Mouse (Mus musculus) gastrocnemius, postnatal 25 days (tissue): ENCODE data around the gene Mpv17l2. TPM values are rescaled to one million over a fixed set of nuclear protein-coding genes. Genes with fewer than 3 reads are reported as not detected.

ENCODE experiments used
- DNase-seq: peaks from one replicate; pipeline ENCODE4 v3.0.0; 2022
- total RNA-seq, 2 experiments: library from RNA; stranded (reverse); gene quantifications; 1 replicate in 1 of 2; 2 replicates in 1 of 2; pipeline ENCODE4 v1.2.3; 2021

Mpv17l2 gene
- total RNA-seq, 2 experiments from 2014 or later: 19.6 to 25.6 TPM

DNA sequence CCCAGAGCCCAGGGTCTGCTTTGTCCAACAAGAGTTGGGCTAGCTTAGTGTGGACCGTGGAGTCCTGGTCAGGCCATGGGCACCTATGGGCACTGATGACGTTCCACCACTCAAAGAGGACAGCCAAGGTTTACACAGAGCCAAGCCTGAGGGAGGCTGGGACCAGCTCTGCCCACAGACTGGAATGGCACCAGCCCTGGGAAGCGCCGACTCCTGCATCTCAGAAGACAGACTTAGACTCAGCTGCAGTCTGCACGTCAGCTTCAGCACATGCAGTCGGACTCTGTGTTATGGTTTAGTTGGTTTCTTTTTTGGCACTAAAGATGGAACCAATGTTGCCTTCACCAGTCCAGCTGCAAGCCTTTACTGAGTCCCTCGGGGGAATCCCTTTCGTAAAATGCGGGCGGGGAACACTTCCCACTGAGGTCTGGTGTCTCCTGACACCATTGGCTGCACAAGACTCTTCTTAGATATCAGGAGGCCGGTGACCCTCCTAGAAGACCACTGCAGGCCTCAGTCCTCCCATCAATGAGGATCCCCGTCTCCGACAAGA lies 10.5 kb downstream of the Mpv17l2 start:
- DNase-seq: no peak

DNA sequence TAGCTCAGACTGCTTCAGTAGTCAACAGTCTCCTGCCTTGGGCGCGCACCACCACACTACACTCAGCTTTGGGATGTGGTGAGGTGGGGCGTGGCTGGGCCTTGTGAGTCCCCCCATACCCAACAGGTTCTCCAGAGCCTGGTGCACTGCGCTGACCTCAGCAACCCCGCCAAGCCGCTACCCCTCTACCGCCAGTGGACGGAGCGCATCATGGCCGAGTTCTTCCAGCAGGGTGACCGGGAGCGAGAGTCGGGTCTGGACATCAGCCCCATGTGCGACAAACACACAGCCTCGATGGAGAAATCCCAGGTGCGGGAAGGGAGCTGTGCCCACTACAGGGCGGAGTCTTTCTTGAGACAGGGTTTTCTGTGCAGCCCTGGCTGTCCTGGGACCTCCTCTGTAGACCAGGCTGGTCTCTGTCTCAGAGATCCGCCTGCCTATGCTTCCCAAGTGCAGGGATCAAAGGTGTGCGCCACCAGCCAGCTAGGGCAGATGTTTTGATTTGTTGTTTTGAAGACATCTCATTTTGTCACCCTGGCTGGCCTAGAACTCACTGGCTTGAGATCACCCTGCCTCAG lies 11.6 kb downstream of the Mpv17l2 start:
- no peak for DNase-seq

DNA sequence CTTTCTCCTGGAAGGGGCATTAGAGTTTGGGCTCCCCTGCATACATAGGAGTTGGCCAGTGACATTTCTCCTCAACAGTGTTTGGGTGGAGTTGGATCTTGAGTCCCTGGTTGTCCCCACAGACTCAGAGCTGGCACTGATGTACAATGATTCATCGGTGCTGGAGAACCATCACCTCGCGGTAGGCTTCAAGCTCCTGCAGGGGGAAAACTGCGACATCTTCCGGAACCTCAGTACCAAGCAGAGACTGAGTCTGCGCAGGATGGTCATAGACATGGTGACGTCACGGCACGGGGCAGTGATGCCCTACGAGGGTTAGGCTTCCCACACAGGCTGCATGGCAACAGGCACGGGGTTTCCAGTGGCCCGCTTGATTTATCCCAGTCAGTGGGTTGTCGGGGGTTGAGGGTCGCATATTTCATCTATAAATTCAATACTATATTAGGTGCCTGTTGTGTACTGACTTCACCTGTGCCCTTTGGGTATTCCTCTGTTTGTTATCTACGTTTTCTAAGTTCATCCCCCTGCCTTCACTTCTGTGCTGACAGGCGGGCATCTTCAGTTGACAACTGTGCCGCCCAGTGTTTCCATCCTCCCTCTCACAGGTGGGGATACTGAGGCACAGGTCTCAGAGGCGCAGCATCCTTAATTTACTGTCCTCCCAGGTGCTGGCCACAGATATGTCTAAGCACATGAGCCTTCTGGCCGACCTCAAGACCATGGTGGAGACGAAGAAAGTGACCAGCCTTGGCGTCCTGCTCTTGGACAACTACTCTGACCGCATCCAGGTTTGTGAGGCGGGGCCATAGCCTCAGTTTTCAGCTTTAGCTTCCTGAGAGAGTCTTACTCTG lies 12.3 kb downstream of the Mpv17l2 start:
- DNase-seq: no peak

DNA sequence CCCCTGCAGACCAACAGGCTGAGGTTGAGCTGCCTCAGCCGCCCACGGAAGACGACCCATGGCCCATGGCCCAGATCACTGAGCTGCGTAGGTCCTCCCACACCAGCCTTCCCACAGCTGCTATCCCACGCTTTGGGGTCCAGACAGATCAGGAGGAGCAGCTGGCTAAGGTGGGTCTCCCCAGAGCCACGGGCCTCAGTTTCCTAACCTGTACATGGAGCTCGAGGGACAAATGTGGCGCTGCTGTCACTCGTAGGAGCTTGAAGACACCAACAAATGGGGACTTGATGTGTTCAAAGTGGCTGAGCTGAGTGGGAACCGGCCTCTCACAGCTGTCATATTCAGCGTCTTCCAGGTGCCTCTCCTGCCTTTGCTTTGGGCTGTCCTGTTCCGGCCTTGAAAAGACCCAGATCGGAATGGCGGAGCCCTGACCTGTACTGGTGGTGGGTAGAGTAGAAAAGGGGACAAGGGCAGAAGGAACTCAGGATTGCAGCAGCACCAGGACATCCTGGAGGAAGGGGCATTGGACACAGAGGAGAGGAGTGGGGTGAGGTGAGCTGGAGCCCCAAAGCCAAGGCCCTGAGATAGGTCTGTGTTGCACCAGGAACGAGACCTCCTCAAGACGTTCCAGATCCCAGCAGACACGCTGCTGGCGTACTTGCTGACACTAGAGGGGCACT lies 13.4 kb downstream of the Mpv17l2 start:
- DNase-seq: no peak

DNA sequence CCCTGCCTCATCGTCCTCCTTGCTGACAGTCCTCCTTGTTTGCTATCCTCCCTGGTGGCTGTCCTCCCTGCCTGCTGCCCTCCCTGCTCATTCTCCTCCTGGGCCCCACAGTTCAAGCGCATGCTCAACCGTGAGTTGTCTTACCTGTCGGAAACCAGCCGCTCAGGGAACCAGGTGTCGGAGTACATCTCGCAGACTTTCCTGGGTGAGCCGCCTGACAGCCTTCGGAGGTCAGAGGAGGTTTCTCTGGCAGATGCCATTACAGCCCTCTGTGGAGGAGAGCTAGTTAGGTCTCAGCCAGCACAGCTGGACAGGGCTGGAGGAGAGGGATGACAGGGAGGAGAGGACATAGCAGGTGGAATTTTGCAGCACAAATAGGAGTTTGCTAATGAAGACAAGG lies 14.1 kb downstream of the Mpv17l2 start:
- no peak for DNase-seq

DNA sequence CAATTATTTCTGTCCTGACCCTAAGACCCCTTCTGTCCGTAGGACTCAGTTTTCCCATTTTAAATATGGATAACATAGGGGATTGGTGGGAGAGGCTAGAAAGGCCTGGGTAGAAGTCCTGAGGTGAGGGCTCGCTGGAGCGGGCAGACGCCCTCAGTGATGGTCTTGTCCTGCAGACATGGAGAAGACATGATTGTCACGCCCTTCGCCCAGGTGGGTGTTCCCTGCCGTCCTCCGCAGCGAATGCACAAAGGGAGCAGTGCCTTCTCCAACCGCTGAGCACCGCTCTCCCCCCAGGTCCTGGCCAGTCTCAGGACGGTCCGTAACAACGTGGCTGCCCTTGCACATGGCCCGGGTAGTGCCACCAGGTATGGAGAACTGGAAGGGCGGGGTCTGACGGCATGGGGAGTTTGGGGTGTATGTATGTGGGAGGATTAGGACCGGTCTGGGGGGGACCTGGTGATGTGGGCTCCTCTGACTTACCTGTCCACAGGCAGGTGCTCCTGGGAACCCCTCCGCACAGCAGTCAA lies 15.0 kb downstream of the Mpv17l2 start:
- no peak for DNase-seq

DNA sequence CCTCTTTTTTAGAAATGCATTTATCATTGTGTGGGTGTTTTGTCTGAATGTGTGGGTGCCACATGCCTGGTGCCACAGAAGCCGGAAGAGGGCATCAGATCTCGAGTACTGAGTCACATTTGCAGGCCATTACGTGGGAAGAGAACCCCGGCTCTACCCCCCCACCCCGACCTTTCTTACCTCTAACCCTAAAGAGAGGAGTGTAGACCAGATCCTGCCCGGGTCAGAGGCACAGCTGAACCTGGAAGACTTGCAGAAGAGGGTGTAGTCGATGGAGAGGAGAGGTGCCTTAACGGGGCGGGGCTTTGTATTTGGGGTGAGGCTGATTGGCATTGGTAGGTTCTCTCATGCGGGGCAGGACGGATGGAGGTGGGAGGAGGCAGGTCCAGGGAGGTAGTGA lies 15.9 kb downstream of the Mpv17l2 start:
- no peak for DNase-seq

DNA sequence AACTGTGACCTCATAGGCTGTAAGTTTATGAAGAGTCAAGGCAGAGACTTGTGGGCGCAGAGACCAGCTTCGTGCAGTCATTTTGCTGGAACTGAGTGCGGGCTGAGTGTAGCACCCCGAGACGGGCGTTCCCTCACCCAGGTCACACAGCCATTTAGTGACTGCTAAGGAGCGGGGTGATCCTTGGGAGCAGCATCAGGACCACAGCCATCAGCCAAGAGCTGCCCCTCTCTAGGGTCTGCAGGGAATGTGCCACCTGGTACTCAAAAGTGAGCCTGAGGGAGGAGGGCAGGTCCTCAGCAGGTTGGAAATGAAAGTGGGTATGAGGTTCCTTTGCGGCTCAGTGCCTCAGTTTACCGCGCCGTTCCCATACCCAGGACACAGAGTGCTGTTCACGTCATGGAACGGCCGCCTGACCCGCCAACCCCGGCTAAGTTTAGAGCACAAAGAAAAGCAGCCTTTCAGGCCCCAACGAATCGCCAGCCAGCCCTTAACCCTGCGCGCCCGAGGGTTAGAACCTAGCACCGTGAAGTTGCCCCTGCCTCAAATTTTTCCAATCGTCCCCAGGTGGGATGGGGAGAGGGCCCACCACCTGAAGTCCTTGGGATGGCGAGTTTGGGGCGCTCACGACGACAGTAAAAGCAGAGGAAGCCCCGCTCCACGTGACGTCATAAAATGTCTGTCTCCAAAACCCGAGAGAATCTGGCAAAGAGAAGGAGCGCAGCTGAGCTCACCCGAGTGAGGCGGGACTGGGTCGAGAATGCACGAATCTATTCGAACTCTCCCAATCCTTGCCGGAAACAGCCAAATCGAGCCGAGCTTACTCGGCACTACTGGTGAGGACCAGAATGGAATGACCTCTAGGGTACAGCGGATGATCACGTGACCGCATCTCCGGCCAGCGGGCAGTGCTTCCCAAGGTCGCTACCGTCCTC lies 16.8 kb downstream of the Mpv17l2 start:
- peak; percentile 81 for DNase-seq

DNA sequence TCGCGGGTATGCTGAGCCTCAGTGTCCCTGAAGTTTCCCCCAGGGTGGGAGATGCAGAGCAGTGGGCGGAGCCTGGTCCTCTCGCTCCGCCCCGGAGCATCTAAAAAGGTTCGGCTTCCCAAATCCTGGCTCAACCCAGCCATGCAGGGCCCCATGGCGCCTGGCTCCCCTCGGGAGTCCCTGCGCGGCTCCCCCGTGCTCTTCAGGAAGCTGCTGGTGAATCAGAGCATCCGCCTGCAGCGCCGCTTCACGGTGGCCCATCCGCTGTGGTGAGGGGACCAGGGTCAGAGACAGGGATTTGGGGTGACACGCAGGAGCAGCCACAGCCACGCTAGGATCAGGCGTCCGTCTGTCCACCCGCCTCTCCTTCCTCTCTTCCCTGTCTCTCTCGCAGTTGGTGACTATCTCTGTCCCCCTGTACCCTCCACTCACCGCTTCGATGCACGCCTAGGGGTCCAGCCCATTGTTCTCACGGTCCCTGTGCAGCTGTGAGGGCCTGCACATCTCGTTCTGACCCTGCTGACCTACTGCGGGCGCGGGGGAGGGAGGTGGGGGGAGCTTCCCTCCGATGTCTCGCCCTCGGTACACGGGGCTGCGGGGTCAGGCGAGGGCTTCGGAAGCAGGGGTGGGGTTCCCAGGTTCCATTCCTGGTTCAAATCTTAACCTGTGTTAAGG lies 17.6 kb downstream of the Mpv17l2 start:
- peak; percentile 57 for DNase-seq

DNA sequence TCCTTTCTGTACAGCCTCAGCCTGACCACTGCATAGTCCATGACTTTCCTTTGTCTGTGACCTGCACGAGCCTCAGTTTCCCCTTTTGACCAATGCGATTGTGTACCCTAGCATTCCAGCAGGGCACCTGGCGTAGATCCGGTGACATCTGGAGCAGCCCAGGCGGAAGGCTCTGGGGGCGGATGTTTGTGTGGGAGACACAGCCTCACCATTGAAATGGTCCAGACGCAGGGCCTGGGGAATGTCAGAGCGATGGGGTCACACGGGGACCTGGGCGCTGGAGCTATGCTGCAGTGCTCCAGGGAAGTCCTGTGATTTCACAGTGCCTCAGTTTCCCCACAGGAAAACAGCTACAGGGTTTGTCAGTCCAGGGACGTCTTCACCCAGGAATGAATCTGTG lies 18.6 kb downstream of the Mpv17l2 start:
- no peak for DNase-seq

DNA sequence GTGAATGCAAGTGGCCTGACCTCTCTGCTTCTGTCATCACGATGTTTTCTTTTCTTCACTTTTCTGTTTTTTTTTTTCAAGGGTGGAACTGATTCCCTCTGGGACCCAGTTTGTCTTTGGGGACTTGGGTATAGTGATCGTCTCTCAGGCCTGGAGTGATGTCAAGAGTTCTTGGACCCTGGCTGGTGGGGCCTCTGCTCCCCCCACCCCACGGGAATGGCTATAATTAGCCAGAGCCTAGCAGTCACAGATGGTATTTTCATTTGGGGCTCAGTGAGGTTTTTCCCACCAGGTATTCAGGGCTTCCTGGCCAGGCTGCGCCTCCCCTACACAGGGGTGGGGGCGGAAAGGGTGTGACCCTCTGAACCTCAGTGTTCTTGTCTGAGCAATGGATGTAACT lies 19.1 kb downstream of the Mpv17l2 start:
- DNase-seq: peak; percentile 26

DNA sequence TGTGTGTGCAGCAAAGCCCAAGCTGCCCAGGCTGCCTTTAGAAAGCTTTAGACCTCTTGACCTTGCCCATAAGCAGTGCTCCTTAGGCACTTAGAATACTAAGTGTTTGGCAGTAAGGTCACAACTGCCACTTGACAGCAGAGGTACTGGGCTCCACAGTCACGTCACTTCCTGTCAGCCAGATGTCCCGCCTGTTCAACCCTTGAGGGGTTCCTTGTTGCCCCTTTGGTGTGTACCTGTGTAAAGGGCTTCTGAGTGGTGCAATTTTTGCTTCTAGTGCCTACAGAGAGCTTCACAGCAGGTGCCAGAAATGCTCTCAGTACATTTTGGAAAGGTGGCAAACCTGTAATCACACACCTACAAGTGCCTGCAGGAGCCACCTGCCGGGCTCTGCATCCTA lies 22.5 kb downstream of the Mpv17l2 start:
- no peak for DNase-seq

DNA sequence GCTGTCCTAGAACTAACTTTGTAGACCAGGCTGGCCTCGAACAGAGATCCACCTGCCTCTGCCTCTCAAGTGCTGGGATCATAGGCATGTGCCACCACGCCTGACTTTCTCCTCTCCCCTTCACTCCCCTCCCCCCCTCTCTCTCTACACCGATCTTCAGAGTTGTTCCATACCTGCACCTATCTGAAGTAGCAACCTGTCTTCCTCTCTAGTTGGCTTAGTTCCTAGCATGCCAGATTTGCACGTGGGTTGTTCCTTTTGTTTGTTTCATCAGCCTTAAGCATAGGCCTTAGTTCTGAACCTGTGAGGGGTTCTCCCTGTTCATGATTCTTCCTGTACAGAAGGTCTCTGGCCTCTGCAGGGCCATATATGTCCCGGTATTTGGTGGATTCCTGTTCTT lies 23.0 kb downstream of the Mpv17l2 start:
- DNase-seq: no peak

DNA sequence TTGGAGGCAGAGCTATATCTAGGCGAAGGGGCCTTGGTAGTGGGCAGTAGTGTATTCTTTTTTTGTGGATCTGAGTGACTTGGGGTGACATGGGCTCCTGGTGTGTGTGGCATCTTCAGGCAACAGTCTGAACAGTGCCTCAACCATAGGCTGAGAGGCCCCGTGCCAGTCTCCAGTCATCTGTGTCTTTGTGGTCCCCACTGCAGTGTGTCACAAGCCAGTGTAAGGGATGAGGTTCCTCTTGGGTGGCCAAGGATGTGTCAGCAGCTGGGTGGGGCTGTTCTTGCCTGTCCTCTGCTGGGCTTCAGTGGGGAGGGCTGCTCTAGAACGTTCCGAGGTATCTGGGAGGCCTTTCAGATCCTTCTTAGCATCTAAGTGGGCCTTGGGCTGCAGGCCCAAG lies 29.8 kb downstream of the Mpv17l2 start:
- DNase-seq: no peak

DNA sequence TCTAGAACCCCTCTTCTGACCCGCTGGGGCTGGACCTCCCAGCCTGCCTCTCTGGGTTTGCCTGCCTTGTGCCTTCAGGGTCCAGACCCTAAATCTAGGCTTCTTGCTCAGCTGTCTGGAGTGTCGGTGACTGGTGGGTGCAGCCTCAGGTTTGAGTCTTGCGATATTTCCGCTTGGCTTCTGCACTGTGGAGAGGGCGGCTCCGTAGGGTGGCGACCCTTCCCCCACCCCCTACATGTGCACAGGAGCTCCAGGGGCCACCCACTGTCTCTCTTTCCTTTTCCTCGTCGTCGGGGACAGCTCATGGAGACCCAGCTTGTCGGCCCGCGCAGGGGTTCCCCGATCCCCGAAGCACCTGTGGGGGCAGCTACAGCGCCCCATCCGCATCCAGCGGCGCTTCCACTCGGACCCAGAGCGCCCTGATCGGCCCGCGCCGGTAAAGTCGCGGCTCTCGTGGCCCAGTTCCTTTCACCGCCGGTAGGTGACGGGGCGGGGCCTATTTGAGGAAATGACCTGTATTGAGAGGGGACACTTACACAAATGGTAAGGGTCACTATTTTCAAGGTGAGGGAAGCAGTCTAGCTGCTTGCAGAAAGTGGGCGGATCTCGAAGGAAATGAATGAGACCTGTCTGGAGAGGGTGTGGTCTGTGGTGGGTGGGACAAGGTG lies 30.8 kb downstream of the Mpv17l2 start:
- DNase-seq: no peak

DNA sequence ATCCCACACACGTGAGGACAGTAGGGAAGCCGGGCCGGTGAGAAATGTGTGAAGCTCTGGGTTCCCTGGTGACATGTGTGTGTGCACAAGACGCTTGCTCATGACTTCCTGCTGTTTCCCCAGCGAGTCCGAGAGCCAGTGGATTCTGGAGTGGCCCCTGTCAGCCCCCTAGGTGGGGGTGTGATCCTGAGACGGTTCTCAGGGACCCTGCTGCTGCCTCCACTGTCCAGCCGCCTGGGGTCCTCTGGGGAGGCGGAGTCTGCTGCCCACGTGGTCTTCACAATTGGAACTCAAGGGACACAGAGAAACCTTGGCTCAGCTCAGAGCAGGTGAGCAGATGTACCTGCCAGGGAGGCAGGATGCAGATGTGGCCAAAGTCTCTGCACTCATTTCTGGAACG lies 34.0 kb downstream of the Mpv17l2 start:
- no peak for DNase-seq

DNA sequence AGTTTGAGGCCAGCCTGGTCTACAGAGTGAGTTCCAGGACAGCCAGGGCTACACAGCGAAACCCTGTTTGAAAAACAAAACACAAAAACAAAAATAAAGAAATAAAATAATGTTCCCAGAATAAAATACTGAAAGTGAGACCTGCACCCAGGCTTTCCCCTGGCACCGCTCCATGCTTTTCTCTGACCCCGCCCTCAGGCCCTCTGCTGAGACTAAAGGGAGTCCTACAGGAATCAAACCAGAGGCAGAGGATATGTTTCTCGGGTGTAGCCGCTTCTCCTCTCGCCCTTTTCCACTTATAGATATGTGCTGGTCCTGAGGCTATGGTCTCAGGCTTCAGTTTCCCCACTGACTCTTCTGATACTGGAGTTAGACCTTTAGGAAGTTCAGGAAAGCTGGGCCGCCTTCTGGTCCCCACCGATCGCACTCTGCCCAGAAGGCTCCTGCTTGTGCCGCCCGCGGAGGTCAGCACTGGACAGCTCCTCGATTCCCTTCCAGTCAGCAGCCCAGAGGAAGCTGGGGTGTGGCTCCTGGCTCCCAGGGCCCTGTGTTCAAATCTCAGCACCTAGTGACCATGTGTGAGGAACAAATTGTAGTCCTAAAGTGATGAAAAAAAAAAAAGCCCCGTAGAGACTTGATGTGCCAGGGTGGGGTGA lies 34.8 kb downstream of the Mpv17l2 start:
- no peak for DNase-seq

DNA sequence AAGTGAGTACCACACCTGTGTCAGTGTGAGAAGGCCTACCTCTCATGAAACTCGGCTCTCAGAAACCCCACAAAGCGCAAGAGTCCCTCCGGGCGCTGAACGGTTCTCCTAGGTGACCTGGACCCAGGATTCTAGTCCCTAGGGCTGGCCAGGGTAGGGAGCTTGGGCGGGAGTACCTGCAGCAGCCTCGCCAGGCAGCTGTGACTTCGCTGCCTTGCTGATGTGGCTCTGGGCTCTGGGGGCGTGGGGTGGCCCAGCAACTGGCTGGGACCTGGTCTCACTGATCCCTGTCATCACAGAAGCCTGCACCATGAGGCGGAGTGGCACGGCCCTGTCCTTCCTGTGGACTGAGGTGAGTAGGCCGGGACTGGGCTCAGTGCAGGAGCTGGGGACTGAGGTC lies 36.5 kb downstream of the Mpv17l2 start:
- no peak for DNase-seq

DNA sequence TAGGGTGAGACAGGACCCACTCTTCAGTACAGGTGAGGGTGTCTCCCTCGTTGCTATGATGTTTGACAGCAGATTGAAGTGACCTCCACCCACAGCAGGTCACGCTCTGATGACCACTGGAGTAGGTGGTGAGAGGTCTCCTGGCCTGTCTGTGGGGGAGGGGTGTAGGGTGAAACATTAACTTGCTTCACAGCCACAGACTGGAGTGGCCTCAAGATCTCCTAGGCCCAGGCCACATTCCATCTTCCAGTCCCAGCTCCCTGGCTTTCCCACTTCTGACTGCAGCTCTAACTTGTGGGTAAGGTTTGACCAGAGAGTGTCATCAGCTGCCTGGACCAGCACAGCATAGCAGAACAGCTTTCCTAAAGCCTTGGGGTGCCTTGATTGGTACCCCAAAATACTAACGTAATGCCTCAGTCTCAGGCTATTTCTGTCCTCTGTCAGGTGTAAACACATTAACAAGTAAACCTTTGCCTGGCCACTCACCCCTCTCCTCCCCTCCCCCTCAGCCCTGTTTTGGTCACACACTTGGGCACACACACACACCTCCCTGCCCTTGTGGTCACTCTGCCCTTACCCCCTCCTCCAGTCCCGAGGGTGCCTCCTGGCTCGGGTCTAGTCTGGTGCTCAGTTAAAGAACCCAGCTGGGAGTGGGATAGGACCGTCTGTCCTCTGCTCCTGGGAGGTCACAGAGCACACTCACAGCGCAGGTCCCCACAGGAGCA lies 37.1 kb downstream of the Mpv17l2 start, which contains the start of gene Pde4c:
Gene Pde4c, plus strand, starts transcription at position 235 of the 725 bp plus-strand sequence.
- DNase-seq: no peak
